Mouse (Mus musculus): Measurements from ENCODE around the gene Fam50b.

Fam50b gene

DNA sequence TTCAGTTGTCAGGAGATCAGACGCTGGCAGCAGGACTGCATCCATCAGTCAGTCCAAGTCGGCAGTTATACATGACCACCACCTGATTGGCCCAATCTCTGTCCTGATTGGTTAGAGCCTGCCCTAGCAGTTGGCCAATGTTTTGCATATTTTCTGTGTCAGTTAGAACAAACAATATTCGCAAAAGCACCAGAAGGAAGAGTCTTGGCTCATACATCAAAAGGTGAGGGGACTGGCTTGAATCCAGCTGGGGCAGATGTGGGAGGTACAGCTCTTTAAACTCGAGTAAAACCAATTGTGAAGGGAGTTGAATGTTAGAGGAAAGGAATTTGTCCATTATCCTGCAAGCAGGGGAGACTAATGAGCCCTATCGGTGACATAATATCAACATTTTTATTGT is at the start of gene Fam50b:
Gene Fam50b (plus strand): TSS at position 165 of the 400 bp plus-strand sequence.
- in situ Hi-C loops (cut with MboI) = no loop called here

DNA sequence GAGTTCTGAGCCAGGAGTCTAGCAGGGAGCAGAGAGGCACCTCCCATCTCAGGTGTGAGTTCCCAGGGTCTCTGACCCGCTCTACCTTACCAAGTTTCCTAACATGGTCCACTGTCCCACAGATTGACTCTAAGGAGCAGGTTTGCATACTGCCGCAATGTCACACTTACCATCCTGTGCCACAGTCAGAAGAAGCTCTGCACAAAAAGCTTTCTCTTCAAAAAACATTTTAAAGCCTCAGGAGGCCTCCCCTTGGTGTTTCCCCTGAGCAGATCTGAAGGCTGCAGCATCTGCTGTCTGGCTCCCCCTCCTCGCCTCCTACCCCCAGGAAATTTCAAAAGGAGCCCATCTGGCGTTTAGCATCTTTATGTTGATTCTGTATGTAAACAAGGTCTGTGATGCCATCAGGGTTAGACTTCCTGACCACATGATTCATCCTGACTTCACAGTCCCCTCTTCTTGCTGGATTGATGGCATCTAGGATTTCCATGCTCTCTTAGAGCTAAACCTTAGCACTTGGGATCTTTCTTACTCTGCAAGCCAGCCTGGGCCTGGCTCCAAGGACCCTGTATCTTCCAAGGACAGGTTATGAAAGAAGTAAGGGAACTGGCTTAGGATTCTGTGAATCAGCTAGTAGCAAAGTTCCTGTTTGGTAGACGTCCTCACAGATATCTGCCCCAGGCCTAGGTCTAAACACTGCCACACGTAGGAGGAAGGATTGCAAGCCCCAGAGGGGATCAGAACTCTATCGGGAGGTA is 49.5 kb upstream of the Fam50b start:
- in situ Hi-C loops (cut with MboI) = no loop called here

GRCm38 (mm10) chr13:34691049-34691448 is 43.6 kb upstream of the Fam50b start:
- in situ Hi-C loops (cut with MboI) = no loop called here

GRCm38 (mm10) chr13:34693111-34693510 is 41.5 kb upstream of the Fam50b start:
- in situ Hi-C loops (cut with MboI) = no loop called here

GRCm38 (mm10) chr13:34696734-34697332 is 37.8 kb upstream of the Fam50b start:
- in situ Hi-C loops (cut with MboI) = no loop called here

- in situ Hi-C loops (cut with MboI) = loop anchor here (5.0 kb wide), 1 partner anchor 48 kb away; the partner anchor contains the start of gene Pxdc1
Measured at GRCm38 (mm10) chr13:34700091-34700490, 34.6 kb upstream of the Fam50b start.

DNA sequence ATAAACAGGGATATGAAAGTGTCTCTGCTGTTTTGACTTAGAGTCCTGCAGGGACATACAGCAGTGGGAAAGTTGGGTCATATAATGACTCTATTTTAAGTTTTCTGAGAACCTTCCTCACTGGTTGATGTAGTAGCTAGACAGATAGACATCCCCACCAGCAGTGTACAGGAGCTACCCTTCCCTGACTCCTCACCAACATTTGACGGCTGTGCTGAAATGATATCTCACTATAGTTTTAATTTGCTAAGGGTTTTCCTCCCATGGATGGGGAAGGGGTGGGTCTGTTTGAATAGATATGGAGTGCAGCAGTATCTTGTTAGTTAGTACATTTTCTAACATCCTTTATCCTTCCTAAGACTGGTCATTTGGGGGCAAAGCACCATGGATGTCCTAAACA is 34.0 kb upstream of the Fam50b start:
- in situ Hi-C loops (cut with MboI) = loop anchor here (5.0 kb wide), 1 partner anchor 48 kb away; the partner anchor contains the start of gene Pxdc1

DNA sequence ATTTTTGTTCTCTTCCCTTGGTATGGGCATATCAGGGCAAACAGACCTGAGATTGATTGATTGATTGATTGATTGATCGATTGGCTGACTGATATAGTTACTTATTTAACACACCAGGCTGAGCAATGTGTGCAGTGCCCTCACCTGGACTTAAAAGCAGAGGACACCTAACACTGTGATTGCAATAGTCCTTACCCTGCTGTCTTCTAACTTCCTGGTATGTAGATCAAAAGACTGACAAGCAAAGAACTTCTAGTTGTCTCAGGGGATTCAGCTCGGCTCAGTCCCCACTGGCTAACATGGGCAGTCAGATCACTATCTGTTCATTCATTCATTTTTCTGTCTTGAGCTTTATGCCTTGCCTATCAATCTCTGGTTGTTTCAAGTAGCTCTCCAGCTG is 31.3 kb upstream of the Fam50b start:
- in situ Hi-C loops (cut with MboI) = loop anchor here (5.0 kb wide), 1 partner anchor 51 kb away; the partner anchor contains the start of gene Pxdc1

GRCm38 (mm10) chr13:34703795-34704194 is 30.9 kb upstream of the Fam50b start:
- in situ Hi-C loops (cut with MboI) = loop anchor here (5.0 kb wide), 1 partner anchor 51 kb away; the partner anchor contains the start of gene Pxdc1

DNA sequence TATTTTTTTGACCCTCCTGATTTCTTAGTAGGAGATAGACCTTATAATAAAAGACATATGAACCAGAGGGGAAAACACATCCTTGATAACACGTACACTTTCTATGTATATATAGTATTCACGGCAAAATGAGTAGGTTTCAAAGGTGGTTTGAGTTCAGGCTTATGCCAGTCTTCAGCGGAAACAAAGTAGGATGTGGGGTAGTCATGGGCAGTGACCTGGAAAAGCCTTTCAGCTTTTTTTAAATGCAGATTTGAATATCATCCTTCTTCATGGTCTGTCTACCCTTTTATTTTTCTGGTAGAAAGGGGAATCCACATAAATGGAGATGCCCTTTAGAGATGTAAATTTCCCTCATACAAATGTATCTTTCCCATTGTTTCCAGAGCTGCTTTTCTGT is 29.8 kb upstream of the Fam50b start:
- in situ Hi-C loops (cut with MboI) = loop anchor here (5.0 kb wide), 1 partner anchor 53 kb away; the partner anchor contains the start of gene Pxdc1

DNA sequence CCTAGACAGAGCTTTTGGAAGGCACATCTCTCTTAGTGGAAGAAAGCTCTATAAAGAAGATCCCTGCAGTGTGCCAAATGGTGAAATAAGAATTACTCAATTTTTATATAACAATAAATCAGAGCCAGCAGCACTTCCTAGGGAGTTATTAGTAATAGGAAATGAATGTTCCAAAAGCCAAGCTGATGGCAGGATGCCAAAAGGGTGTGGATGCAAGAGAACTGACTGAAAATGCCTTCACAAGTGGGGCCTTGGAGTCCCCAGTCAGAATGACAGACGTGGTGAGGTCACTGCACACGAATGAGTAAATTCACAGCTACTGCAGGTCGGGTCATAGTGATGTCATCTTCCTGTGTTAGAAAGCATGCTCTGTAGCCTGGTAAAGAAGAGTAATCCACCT is 25.7 kb upstream of the Fam50b start:
- in situ Hi-C loops (cut with MboI) = no loop called here

GRCm38 (mm10) chr13:34709566-34709965 is 25.1 kb upstream of the Fam50b start:
- in situ Hi-C loops (cut with MboI) = no loop called here

GRCm38 (mm10) chr13:34711410-34711809 is 23.2 kb upstream of the Fam50b start:
- in situ Hi-C loops (cut with MboI) = no loop called here

- in situ Hi-C loops (cut with MboI) = no loop called here
Measured at GRCm38 (mm10) chr13:34712881-34713280, 21.8 kb upstream of the Fam50b start.

GRCm38 (mm10) chr13:34715437-34715838 is 19.2 kb upstream of the Fam50b start:
- in situ Hi-C loops (cut with MboI) = no loop called here

DNA sequence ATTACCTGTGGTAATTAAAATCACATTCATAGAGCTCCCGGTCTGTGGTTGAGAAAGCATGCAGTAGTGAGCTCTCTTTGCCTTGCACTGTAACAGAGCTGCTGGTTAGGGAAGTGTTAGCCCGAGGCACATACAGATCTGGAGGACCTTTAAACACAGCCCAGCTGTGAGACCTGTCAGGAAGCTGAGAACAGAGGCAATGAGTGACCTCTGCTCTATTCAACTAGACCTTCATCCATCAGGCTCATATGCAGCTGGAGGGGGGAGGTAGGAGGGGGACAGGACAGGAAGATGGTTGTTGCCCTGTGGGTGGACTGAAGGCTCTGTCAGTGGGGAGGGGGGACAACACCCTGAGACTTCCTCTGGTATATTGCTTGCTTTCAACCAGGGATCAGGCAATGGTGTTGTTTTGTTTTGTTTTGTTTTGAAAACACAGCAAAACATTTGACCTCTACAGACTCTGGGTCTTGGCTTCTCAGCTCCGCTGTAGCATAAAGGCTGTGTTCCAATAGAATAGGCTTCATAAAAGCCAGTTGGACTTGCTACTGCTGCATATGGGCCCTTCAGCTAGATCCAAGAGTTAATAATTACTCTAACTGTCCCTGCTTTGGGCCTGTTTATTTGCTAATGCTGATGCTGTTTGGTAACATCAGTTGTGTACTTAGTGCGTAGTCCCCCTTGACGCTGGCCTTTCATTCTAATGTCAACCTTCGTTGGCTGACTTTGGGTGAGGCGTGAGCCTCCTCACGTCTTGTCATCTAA is 9.6 kb upstream of the Fam50b start:
- in situ Hi-C loops (cut with MboI) = no loop called here

- in situ Hi-C loops (cut with MboI) = no loop called here
Measured at GRCm38 (mm10) chr13:34725800-34726476, 8.7 kb upstream of the Fam50b start.

GRCm38 (mm10) chr13:34726477-34726805 is 8.2 kb upstream of the Fam50b start:
- in situ Hi-C loops (cut with MboI) = no loop called here

GRCm38 (mm10) chr13:34727060-34727459 is 7.6 kb upstream of the Fam50b start:
- in situ Hi-C loops (cut with MboI) = no loop called here

- in situ Hi-C loops (cut with MboI) = no loop called here
Measured at GRCm38 (mm10) chr13:34731551-34731950, 3.1 kb upstream of the Fam50b start.

- in situ Hi-C loops (cut with MboI) = no loop called here
Measured at GRCm38 (mm10) chr13:34733780-34734179, 870 bp upstream of the Fam50b start.

Data from mature B cell (primary cell).